Mouse (Mus musculus): ENCODE results near the gene Ptprn.

The Ptprn gene

GRCm38 (mm10) chr1:75262969-75263951, 1.0 kb downstream of the Ptprn start:
- H3K27me3 ChIP-seq (ENCODE audit: control insufficient read depth, insufficient read depth, low read length, poor library complexity, severe bottlenecking), result no peaks in the 10 kb centered on the region; the same call in 1 of the 2 replicates
- peak; percentile 60 for DNase-seq (ENCODE audit: low read depth, low spot score)
- H3K36me3 ChIP-seq (ENCODE audit: control insufficient read depth, insufficient read depth, low read length, poor library complexity, severe bottlenecking), result no peaks in the 10 kb centered on the region

DNA sequence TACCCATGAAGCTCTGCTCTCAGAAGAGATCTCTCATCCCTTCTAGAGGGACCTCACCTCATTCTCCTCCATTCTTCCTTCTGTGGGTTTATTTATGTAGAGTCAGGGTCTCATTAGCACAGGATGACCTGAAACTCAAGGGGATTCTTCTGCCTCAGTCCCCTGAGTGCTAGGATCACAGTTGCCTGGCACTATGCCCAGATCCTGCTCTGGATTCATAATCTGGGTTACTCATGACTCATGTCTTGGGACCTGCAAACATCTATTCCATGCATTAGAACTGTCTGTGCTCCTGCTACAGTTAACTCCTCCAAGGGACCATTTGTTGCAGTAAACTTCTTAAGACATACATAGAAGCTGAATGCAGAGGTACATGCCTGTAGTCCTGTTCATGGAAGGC, 3.0 kb downstream of the Ptprn start:
- no peak for DNase-seq (ENCODE audit: low read depth, low spot score)
- no peaks in the 10 kb centered on the region; the same call in 1 of the 2 replicates for H3K27me3 ChIP-seq (ENCODE audit: control insufficient read depth, insufficient read depth, low read length, poor library complexity, severe bottlenecking)
- no peaks in the 10 kb centered on the region for H3K36me3 ChIP-seq (ENCODE audit: control insufficient read depth, insufficient read depth, low read length, poor library complexity, severe bottlenecking)

DNA sequence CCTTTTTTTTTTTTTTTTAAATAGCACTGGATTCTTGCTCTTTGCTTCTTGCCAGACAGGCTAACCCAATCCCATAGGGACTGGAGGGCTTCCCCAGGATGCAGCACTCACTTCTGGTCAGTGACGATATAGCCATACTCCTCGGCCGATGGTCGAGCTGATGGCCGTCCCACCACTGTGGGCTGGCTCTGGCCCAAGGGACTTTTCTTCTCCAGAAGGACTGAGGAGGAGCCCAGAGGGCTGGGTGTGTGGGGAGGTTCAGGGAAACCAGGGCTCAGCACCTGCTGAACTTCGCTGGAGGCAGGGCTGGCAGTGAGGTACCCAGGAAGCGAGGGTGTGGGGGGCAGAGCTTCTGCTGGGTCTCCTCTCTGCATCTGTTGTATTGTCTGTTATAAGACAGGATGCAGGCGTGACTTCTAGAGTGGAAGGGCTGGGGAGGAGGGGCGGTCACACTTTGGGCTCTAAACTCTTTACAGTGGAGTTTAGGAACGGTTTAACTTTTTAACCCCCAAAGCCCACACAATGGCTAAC, 8.7 kb downstream of the Ptprn start:
- no peaks in the 10 kb centered on the region for H3K27me3 ChIP-seq (ENCODE audit: control insufficient read depth, insufficient read depth, low read length, poor library complexity, severe bottlenecking)
- no peak for DNase-seq (ENCODE audit: low read depth, low spot score)
- H3K36me3 ChIP-seq (ENCODE audit: control insufficient read depth, insufficient read depth, low read length, poor library complexity, severe bottlenecking), result no peaks in the 10 kb centered on the region

DNA sequence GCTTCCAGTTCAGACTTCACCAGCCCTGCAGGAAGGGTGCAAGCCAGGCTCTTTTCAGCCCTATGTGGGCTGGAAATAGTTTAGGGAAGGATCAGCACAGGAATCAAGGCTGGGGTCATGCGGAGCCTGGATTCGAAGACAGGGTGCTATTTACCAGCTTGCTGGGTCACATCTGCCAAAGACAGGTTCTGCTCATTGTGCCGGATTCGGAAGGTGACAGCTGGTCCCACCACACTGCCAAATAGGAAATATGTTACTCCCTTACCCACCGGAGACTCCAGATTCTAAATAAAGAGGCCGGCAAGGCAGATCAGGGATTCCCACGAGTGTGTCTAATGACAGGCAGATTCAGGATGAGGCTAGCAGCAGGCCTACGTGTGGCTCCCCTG, 9.7 kb downstream of the Ptprn start:
- Histone ChIP-seq H3K36me3 (ENCODE audit: control insufficient read depth, insufficient read depth, low read length, poor library complexity, severe bottlenecking) (no peaks in the 10 kb centered on the region), H3K27me3 (ENCODE audit: control insufficient read depth, insufficient read depth, low read length, poor library complexity, severe bottlenecking) (no peaks in the 10 kb centered on the region)
- no peak for DNase-seq (ENCODE audit: low read depth, low spot score)

GRCm38 (mm10) chr1:75253849-75254624, 10.3 kb downstream of the Ptprn start:
- peak; percentile 90 for DNase-seq (ENCODE audit: low read depth, low spot score)
- H3K36me3 ChIP-seq (ENCODE audit: control insufficient read depth, insufficient read depth, low read length, poor library complexity, severe bottlenecking), result no peaks in the 10 kb centered on the region
- H3K27me3 ChIP-seq (ENCODE audit: control insufficient read depth, insufficient read depth, low read length, poor library complexity, severe bottlenecking), result no peaks in the 10 kb centered on the region

DNA sequence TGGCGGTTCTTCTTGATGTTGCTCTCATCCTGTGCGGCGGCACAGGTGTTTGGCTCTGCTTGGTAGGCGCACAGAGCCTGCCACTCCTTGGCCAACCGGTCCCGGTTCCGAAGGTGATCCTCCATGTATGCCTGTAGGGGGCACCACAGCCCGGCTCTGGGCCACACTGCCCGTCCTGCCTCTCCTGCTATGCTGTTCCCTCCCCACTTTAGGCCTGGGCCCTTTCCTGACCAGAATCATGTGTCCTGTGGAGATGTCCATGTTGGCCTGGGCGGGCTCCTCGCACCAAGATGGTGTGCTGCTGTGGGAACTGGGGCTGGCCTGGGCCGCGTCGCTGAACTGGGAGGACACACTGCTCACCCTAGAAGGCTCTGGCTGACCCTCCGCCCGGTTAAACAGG, 11.3 kb downstream of the Ptprn start:
- H3K36me3 ChIP-seq (ENCODE audit: control insufficient read depth, insufficient read depth, low read length, poor library complexity, severe bottlenecking), result no peaks in the 10 kb centered on the region
- no peaks in the 10 kb centered on the region for H3K27me3 ChIP-seq (ENCODE audit: control insufficient read depth, insufficient read depth, low read length, poor library complexity, severe bottlenecking)
- DNase-seq (ENCODE audit: low read depth, low spot score), result no peak

DNA sequence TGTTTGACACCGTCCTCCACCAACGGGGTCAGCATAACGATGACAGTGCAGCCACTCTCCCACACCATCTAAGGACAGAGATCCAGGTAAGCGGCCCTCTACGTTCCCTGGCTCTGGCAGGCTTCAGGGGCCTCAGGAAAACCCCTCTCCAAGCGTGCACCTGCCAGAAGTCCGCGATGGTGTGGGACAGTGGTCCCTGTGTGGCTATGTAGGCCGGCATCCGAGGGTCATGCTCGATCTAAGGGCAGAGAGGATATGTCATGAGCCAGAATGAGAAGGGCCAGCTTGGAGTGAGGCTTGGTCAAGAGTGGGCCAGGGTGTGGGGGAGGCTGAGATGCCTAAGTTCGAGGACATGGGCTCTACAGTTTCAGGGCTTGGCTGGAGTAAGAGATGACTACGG, 12.0 kb downstream of the Ptprn start:
- Histone ChIP-seq H3K27me3 (ENCODE audit: control insufficient read depth, insufficient read depth, low read length, poor library complexity, severe bottlenecking) (no peaks in the 10 kb centered on the region), H3K36me3 (ENCODE audit: control insufficient read depth, insufficient read depth, low read length, poor library complexity, severe bottlenecking) (no peaks in the 10 kb centered on the region)
- no peak for DNase-seq (ENCODE audit: low read depth, low spot score)

DNA sequence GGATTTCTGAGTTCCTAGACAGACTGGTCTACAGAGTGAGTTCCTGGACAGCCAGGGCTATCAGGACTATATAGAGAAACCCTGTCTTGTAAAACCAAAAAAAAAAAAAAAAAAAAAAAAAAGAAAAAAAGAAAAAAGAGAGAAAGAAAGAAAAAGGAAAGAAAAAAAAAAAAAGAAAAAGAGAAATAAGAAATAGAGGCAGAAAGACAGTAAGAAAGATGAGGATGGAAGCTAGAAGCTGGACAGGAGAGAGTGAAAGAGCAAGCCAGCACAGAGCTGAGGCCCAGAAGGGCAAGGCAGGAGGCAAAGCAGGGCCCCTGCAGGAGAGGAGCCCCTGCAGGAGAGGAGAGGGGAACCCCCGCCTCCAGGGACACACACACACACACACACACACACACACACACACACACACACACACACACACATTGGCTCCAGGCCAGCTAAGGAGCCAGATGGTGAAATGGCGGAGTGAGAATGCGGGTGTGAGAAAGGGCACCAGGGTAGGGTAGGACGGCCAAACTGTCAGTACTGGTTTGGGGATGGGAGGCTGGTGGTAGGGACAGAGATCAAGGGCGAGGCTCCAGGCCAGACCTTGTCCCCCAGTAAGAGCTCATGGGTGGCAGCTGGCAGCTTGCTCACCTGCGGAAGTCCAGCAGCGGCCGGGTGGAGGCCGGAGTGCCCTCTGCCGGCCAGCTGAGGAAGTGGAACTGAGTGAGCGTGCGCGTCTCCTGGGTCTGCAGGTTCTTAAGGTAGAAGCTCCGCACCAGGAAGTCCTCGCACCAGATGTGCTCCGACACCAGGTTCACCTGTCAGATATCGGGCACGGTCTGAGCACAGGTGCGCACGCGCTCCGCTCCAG, 13.0 kb downstream of the Ptprn start:
- H3K27me3 ChIP-seq (ENCODE audit: control insufficient read depth, insufficient read depth, low read length, poor library complexity, severe bottlenecking), result no peaks in the 10 kb centered on the region
- no peaks in the 10 kb centered on the region for H3K36me3 ChIP-seq (ENCODE audit: control insufficient read depth, insufficient read depth, low read length, poor library complexity, severe bottlenecking)
- DNase-seq (ENCODE audit: low read depth, low spot score), result peak; percentile 93

DNA sequence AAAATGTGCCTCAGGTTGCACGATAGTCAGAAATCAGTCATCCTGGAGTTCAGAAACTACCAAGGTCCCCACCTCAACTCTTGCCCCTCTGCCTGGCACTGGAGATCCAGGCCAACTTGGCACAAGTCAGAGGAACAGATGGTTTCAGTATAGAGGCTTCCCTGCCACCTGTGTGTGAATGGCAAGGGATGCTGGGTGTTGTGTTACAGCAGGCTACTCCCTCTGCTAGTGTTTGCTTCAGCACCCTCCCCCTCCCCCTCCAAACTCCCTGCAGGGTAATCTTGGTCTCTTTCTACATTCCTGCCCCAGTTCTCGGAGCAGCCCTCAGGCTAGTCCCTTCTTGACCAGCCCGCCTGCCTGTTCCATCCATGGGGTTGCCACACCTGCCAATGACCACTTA, 13.8 kb downstream of the Ptprn start:
- no peak for DNase-seq (ENCODE audit: low read depth, low spot score)
- H3K27me3 ChIP-seq (ENCODE audit: control insufficient read depth, insufficient read depth, low read length, poor library complexity, severe bottlenecking), result no peaks in the 10 kb centered on the region
- no peaks in the 10 kb centered on the region for H3K36me3 ChIP-seq (ENCODE audit: control insufficient read depth, insufficient read depth, low read length, poor library complexity, severe bottlenecking)

- no peaks in the 10 kb centered on the region for H3K27me3 ChIP-seq (ENCODE audit: control insufficient read depth, insufficient read depth, low read length, poor library complexity, severe bottlenecking)
These were observed 16.1 kb downstream of the Ptprn start for GRCm38 (mm10) chr1:75248041-75248772.

GRCm38 (mm10) chr1:75247071-75247930, 17.0 kb downstream of the Ptprn start:
- Histone ChIP-seq H3K27me3 (ENCODE audit: control insufficient read depth, insufficient read depth, low read length, poor library complexity, severe bottlenecking) (no peaks in the 10 kb centered on the region), H3K36me3 (ENCODE audit: control insufficient read depth, insufficient read depth, low read length, poor library complexity, severe bottlenecking) (no peaks in the 10 kb centered on the region; the same call in 1 of the 2 replicates)
- no peak for DNase-seq (ENCODE audit: low read depth, low spot score)

More at GRCm38 (mm10) chr1:75248041-75248772, 16.1 kb downstream of the Ptprn start:
- DNase-seq (ENCODE audit: low read depth, low spot score), result peak; percentile 37
- no peaks in the 10 kb centered on the region; the same call in 1 of the 2 replicates for H3K36me3 ChIP-seq (ENCODE audit: control insufficient read depth, insufficient read depth, low read length, poor library complexity, severe bottlenecking)

DNA sequence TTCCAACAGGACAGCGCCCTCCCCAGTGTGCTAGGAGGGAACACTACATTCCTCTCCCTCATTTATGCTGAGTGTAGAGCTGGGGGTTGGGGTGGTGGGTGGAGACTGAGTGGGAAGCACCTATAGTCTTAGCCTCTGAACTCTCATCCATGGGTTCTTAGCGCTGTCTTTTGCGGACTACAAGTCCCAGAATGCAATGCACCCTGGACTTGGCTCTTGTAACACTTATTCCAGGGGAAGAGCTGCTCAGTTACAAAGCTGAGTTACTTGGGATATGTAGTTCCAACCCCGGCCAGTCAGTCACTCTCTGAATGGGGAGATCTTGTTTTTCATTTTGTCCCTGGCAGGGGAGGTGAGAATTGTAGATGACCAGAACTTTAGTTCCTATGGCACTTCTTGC, 19.5 kb downstream of the Ptprn start:
- peak; percentile 61 for DNase-seq (ENCODE audit: low read depth, low spot score)
- H3K36me3 ChIP-seq (ENCODE audit: control insufficient read depth, insufficient read depth, low read length, poor library complexity, severe bottlenecking), result no peaks in the 10 kb centered on the region; the same call in 1 of the 2 replicates
- no peaks in the 10 kb centered on the region for H3K27me3 ChIP-seq (ENCODE audit: control insufficient read depth, insufficient read depth, low read length, poor library complexity, severe bottlenecking)
